Mouse (Mus musculus): ENCODE measurements at regions not wholly inside any gene's neighbourhood (a gene's known extent, or its start where the extent isn't known, plus 50 kb on each side); places are given as distances from the start of the nearest gene placed in this dataset.
A peak's percentile ranks its signal among the peaks of the same experiment; 100 is the strongest.

- no peak for DNase-seq
These were observed 92.5 kb upstream of the Ift57 start for GRCm38 (mm10) chr16:49606500-49606899.

GRCm38 (mm10) chr16:49614801-49615200 is 84.2 kb upstream of the Ift57 start:
- DNase-seq = no peak

GRCm38 (mm10) chr16:49615342-49616020 is 83.6 kb upstream of the Ift57 start:
- DNase-seq = peak; percentile 12

GRCm38 (mm10) chr16:49616263-49616872 is 82.7 kb upstream of the Ift57 start:
- peak; percentile 11 for DNase-seq

GRCm38 (mm10) chr16:49633502-49633901 is 65.5 kb upstream of the Ift57 start:
- no peak for DNase-seq

- DNase-seq = no peak
These were observed 63.5 kb upstream of the Ift57 start for GRCm38 (mm10) chr16:49635506-49635905.

- no peak for DNase-seq
These were observed 62.6 kb upstream of the Ift57 start for GRCm38 (mm10) chr16:49636467-49636866.

- DNase-seq = no peak
These were observed 56.3 kb upstream of the Ift57 start for GRCm38 (mm10) chr16:49642696-49643095.

GRCm38 (mm10) chr16:49644416-49644815 is 54.6 kb upstream of the Ift57 start:
- no peak for DNase-seq

- DNase-seq = no peak
These were observed 52.6 kb upstream of the Ift57 start for GRCm38 (mm10) chr16:49646479-49646878.

All from right cerebral cortex, postnatal 25 days (tissue).